Mouse (Mus musculus) forebrain, embryonic 13.5 days (tissue): Measurements from ENCODE around the gene Cuedc1. TPM values are rescaled to one million over a fixed set of nuclear protein-coding genes. Genes with fewer than 3 reads are reported as not detected.

ENCODE experiments used
- ATAC-seq: fragments of 200-750 bp; cut with Nextera tagmentation; 2 replicates; pipeline ENCODE4 v1.8.0; 2017
- H3K27ac ChIP-seq: fragments of 300-500 bp; sonication (generic); 2 replicates; pipeline ENCODE4 v1.5.1; 2015; ENCODE audit warnings: inconsistent platforms, mild to moderate bottlenecking, moderate library complexity
- H3K27me3 ChIP-seq: fragments of 300-500 bp; sonication (generic); 2 replicates; pipeline ENCODE4 v1.6.1; 2015; ENCODE audit warnings: mild to moderate bottlenecking, inconsistent platforms
- H3K36me3 ChIP-seq: fragments of 300-500 bp; sonication (generic); 2 replicates; pipeline ENCODE4 v1.6.1; 2015; ENCODE audit warnings: mild to moderate bottlenecking, inconsistent platforms; ENCODE audit not compliant: poor library complexity, severe bottlenecking
- H3K4me1 ChIP-seq: fragments of 300-500 bp; sonication (generic); 2 replicates; pipeline ENCODE4 v1.6.1; 2015; ENCODE audit warnings: inconsistent platforms
- H3K4me2 ChIP-seq: fragments of 300-500 bp; sonication (generic); 2 replicates; pipeline ENCODE4 v1.6.1; 2015; ENCODE audit warnings: inconsistent platforms, mild to moderate bottlenecking, moderate library complexity
- H3K4me3 ChIP-seq: fragments of 300-500 bp; sonication (generic); 2 replicates; pipeline ENCODE4 v1.5.1; 2015; ENCODE audit warnings: mild to moderate bottlenecking, inconsistent platforms
- H3K9ac ChIP-seq: fragments of 300-500 bp; sonication (generic); 2 replicates; pipeline ENCODE4 v1.6.1; 2015; ENCODE audit warnings: mild to moderate bottlenecking, inconsistent platforms
- H3K9me3 ChIP-seq: fragments of 300-500 bp; sonication (generic); replicated peaks from 2 replicates; pipeline ENCODE4 v1.6.1; 2016; ENCODE audit warnings: inconsistent platforms
- WGBS: fragments of 180-500 bp; shearing (Covaris S2); methylation state at CpG from one replicate; pipeline ENCODE4 v1.1.7; 2015; 5-methylcytosine and 5-hydroxymethylcytosine counted together
- polyA plus RNA-seq: library from polyadenylated mRNA; unstranded; fragments of >200 nt; fragmentation: Nextera tagmentation; extraction: Ambion mirVana; gene quantifications from 2 replicates; pipeline ENCODE4 v1.2.1, GENCODE M21; 2015

Gene Cuedc1
- polyA plus RNA-seq, 1 experiment from 2014 or later = 37.4 TPM

- H3K36me3 ChIP-seq = peaks cover under 1% of the 10 kb centered on the region; the same call in 1 of the 2 replicates
- WGBS = 0% methylated on average over 47 of the region's 81 CpGs
- H3K27ac ChIP-seq = peak within 1 kb of the TSS; percentile 98
- ATAC-seq = peak; percentile 92
- H3K4me1 ChIP-seq = peaks cover 41% of the 10 kb centered on the region
- H3K27me3 ChIP-seq = no peaks in the 10 kb centered on the region
- no peaks in the 10 kb centered on the region for H3K9me3 ChIP-seq
- H3K4me2 ChIP-seq = peak within 1 kb of the TSS; percentile 86
- peak within 1 kb of the TSS; percentile 100 for H3K9ac ChIP-seq
- H3K4me3 ChIP-seq = peak within 1 kb of the TSS; percentile 99
Measured at GRCm38 (mm10) chr11:88067586-88068410, 30.1 kb upstream of the Cuedc1 start, which contains the start of gene Vezf1. Gene Vezf1 (plus strand): TSS chr11:88068279.

- H3K4me2 ChIP-seq = peak overlapping the region; percentile 86
- H3K9ac ChIP-seq = peak overlapping the region; percentile 100
- no peaks in the 10 kb centered on the region for H3K9me3 ChIP-seq
- H3K27me3 ChIP-seq = no peaks in the 10 kb centered on the region
- H3K36me3 ChIP-seq = peaks cover 9% of the 10 kb centered on the region
- peak; percentile 81 for ATAC-seq
- peak overlapping the region; percentile 98 for H3K27ac ChIP-seq
- peaks cover 49% of the 10 kb centered on the region for H3K4me1 ChIP-seq
- peak overlapping the region; percentile 99 for H3K4me3 ChIP-seq
- under 1% methylated on average over 77 of the region's 92 CpGs for WGBS
Measured at GRCm38 (mm10) chr11:88068411-88069245, 29.2 kb upstream of the Cuedc1 start.

- Histone ChIP-seq H3K4me3 (peak overlapping the region; percentile 99), H3K4me2 (peak overlapping the region; percentile 86), H3K4me1 (peaks cover 53% of the 10 kb centered on the region), H3K27me3 (no peaks in the 10 kb centered on the region), H3K27ac (peak overlapping the region; percentile 98), H3K9me3 (no peaks in the 10 kb centered on the region), H3K36me3 (peaks cover 15% of the 10 kb centered on the region), H3K9ac (peak overlapping the region; percentile 100)
- no peak for ATAC-seq
- 0% methylated on average over 12 of the region's 12 CpGs for WGBS
Measured at GRCm38 (mm10) chr11:88069246-88069570, 28.6 kb upstream of the Cuedc1 start.

- peak overlapping the region; percentile 99 for H3K4me3 ChIP-seq
- no peak for ATAC-seq
- H3K36me3 ChIP-seq = peaks cover 24% of the 10 kb centered on the region
- WGBS = 30% methylated on average over 4 of the region's 4 CpGs
- peak overlapping the region; percentile 100 for H3K9ac ChIP-seq
- no peaks in the 10 kb centered on the region for H3K9me3 ChIP-seq
- no peaks in the 10 kb centered on the region for H3K27me3 ChIP-seq
- H3K27ac ChIP-seq = no peak overlapping the region
- peak overlapping the region; percentile 86 for H3K4me2 ChIP-seq
- H3K4me1 ChIP-seq = peaks cover 64% of the 10 kb centered on the region
Measured at GRCm38 (mm10) chr11:88070392-88070791, 27.5 kb upstream of the Cuedc1 start.

- no peak for ATAC-seq
- WGBS = 32% methylated on average over 5 of the region's 5 CpGs
- no peak overlapping the region for H3K27ac ChIP-seq
- peak overlapping the region; percentile 100 for H3K9ac ChIP-seq
- peak overlapping the region; percentile 99 for H3K4me3 ChIP-seq
- H3K4me1 ChIP-seq = peaks cover 71% of the 10 kb centered on the region
- peak overlapping the region; percentile 86 for H3K4me2 ChIP-seq
- no peaks in the 10 kb centered on the region for H3K27me3 ChIP-seq
- no peaks in the 10 kb centered on the region for H3K9me3 ChIP-seq
- H3K36me3 ChIP-seq = peaks cover 30% of the 10 kb centered on the region
Measured at GRCm38 (mm10) chr11:88071113-88071512, 26.7 kb upstream of the Cuedc1 start.

GRCm38 (mm10) chr11:88073343-88073875 lies 24.4 kb upstream of the Cuedc1 start:
- Histone ChIP-seq H3K27me3 (no peaks in the 10 kb centered on the region), H3K4me1 (peaks cover 67% of the 10 kb centered on the region), H3K36me3 (peaks cover 51% of the 10 kb centered on the region), H3K4me2 (peak overlapping the region; percentile 14; the same call in 1 of the 2 replicates), H3K27ac (no peak overlapping the region), H3K4me3 (no peak overlapping the region), H3K9ac (no peak overlapping the region), H3K9me3 (no peaks in the 10 kb centered on the region)
- no peak for ATAC-seq
- 87% methylated on average over 14 of the region's 14 CpGs for WGBS

GRCm38 (mm10) chr11:88075701-88076100 lies 22.2 kb upstream of the Cuedc1 start:
- Histone ChIP-seq H3K27me3 (no peaks in the 10 kb centered on the region), H3K36me3 (peaks cover 73% of the 10 kb centered on the region), H3K4me1 (peaks cover 52% of the 10 kb centered on the region), H3K4me2 (no peak overlapping the region), H3K4me3 (no peak overlapping the region), H3K27ac (no peak overlapping the region), H3K9me3 (no peaks in the 10 kb centered on the region), H3K9ac (no peak overlapping the region)
- no peak for ATAC-seq
- 9% methylated on average over 1 of the region's 1 CpGs for WGBS

GRCm38 (mm10) chr11:88076394-88076793 lies 21.5 kb upstream of the Cuedc1 start:
- Histone ChIP-seq H3K36me3 (peaks cover 80% of the 10 kb centered on the region), H3K27me3 (no peaks in the 10 kb centered on the region), H3K27ac (no peak overlapping the region), H3K4me3 (no peak overlapping the region), H3K4me2 (no peak overlapping the region), H3K4me1 (peaks cover 45% of the 10 kb centered on the region), H3K9ac (no peak overlapping the region), H3K9me3 (no peaks in the 10 kb centered on the region)
- WGBS = 79% methylated on average over 1 of the region's 1 CpGs
- no peak for ATAC-seq

GRCm38 (mm10) chr11:88083699-88084098 lies 14.2 kb upstream of the Cuedc1 start:
- 84% methylated on average over 6 of the region's 6 CpGs for WGBS
- H3K9me3 ChIP-seq = no peaks in the 10 kb centered on the region
- H3K4me2 ChIP-seq = no peak overlapping the region
- no peak overlapping the region for H3K9ac ChIP-seq
- H3K27me3 ChIP-seq = no peaks in the 10 kb centered on the region
- peaks cover 61% of the 10 kb centered on the region for H3K36me3 ChIP-seq
- no peak overlapping the region for H3K27ac ChIP-seq
- H3K4me3 ChIP-seq = no peak overlapping the region
- peaks cover 18% of the 10 kb centered on the region for H3K4me1 ChIP-seq
- no peak for ATAC-seq

- peak overlapping the region; percentile 51 for H3K9ac ChIP-seq
- peak overlapping the region; percentile 70 for H3K27ac ChIP-seq
- WGBS = 5% methylated on average over 25 of the region's 25 CpGs
- H3K4me2 ChIP-seq = peak overlapping the region; percentile 59
- peak overlapping the region; percentile 31 for H3K4me3 ChIP-seq
- H3K4me1 ChIP-seq = peaks cover 18% of the 10 kb centered on the region
- peaks cover 29% of the 10 kb centered on the region for H3K36me3 ChIP-seq
- H3K27me3 ChIP-seq = no peaks in the 10 kb centered on the region
- peak; percentile 98 for ATAC-seq
- no peaks in the 10 kb centered on the region for H3K9me3 ChIP-seq
Measured at GRCm38 (mm10) chr11:88086737-88087627, 10.9 kb upstream of the Cuedc1 start.

GRCm38 (mm10) chr11:88089150-88089549 lies 8.7 kb upstream of the Cuedc1 start:
- Histone ChIP-seq H3K27me3 (no peaks in the 10 kb centered on the region), H3K4me2 (no peak overlapping the region), H3K9me3 (no peaks in the 10 kb centered on the region), H3K36me3 (peaks cover 14% of the 10 kb centered on the region; the same call in 1 of the 2 replicates), H3K9ac (no peak overlapping the region), H3K27ac (no peak overlapping the region), H3K4me3 (no peak overlapping the region), H3K4me1 (peaks cover 18% of the 10 kb centered on the region)
- no peak for ATAC-seq
- 69% methylated on average over 5 of the region's 5 CpGs for WGBS
